Mouse (Mus musculus) neutrophil, adult 5-6 weeks (primary cell): ENCODE data around the gene Stx3. TPM values are rescaled to one million over a fixed set of nuclear protein-coding genes. Genes with fewer than 3 reads are reported as not detected.

Source experiments
- ATAC-seq: fragments of 151-379, 151-347 bp; 2 replicates; pipeline ENCODE4 v1.8.0; 2017; ENCODE audit warnings: mild to moderate bottlenecking, moderate TSS enrichment; ENCODE audit not compliant: insufficient number of reproducible peaks, poor library complexity, low FRiP score, severe bottlenecking; ENCODE audit errors: extremely low read depth
- total RNA-seq: library from RNA; stranded (forward); fragments of 200-1000 nt; gene quantifications from 2 replicates; pipeline ENCODE4 v1.2.3, GENCODE M21; 2017

Stx3 gene
- total RNA-seq, 1 experiment from 2014 or later: 4.4 TPM

GRCm38 (mm10) chr19:11765059-11765458 is 54.1 kb downstream of the Stx3 start:
- no peak for ATAC-seq

- ATAC-seq: no peak
Observed at GRCm38 (mm10) chr19:11747298-11747697, 71.9 kb downstream of the Stx3 start, which contains the start of gene Gif. TSS of gene Gif (plus strand) at chr19:11747554.

- no peak for ATAC-seq
Observed at GRCm38 (mm10) chr19:11745680-11746079, 73.5 kb downstream of the Stx3 start.

- ATAC-seq: no peak
Observed at GRCm38 (mm10) chr19:11736455-11736854, 82.7 kb downstream of the Stx3 start.

- no peak for ATAC-seq
Observed at GRCm38 (mm10) chr19:11730278-11730677, 88.9 kb downstream of the Stx3 start.

GRCm38 (mm10) chr19:11727304-11727703 is 91.9 kb downstream of the Stx3 start:
- no peak for ATAC-seq

GRCm38 (mm10) chr19:11725915-11726314 is 93.3 kb downstream of the Stx3 start:
- ATAC-seq: no peak

Other genes with a start within 250 kb of the Stx3 start
- 3.6 and 7.6 TPM in 2 replicates for gene Ms4a6d, start 214.6 kb downstream of the Stx3 start, total RNA-seq
- gene Ms4a2, start 195.7 kb downstream of the Stx3 start, total RNA-seq: 1.4 and 5.6 TPM in 2 replicates
- gene Ms4a3, start 178.6 kb downstream of the Stx3 start, total RNA-seq: not detected in 2 replicates
- not detected in 2 replicates for gene Oosp2, start 158.8 kb downstream of the Stx3 start, total RNA-seq
- not detected in 2 replicates for gene Oosp1, start 128.3 kb downstream of the Stx3 start, total RNA-seq
- gene Oosp3, start 122.3 kb downstream of the Stx3 start, total RNA-seq: not detected in 2 replicates
- gene Gif, start 71.8 kb downstream of the Stx3 start, total RNA-seq: not detected in 2 replicates
- gene Mrpl16, start 49.0 kb downstream of the Stx3 start, total RNA-seq: 23.6 and 24.1 TPM in 2 replicates
- not detected in 2 replicates for gene Olfr1417, start 19.8 kb upstream of the Stx3 start, total RNA-seq
- not detected in 2 replicates for gene Olfr1418, start 41.7 kb upstream of the Stx3 start, total RNA-seq
- gene Olfr1419, start 55.7 kb upstream of the Stx3 start, total RNA-seq: not detected in 2 replicates
- not detected in 2 replicates for gene Olfr1420, start 67.2 kb upstream of the Stx3 start, total RNA-seq
- 21.1 and 21.9 TPM in 2 replicates for gene Patl1, start 93.0 kb upstream of the Stx3 start, total RNA-seq
- gene Osbp, start 146.5 kb upstream of the Stx3 start, total RNA-seq: 39.0 and 42.6 TPM in 2 replicates
- gene Olfr1423, start 221.9 kb upstream of the Stx3 start, total RNA-seq: not detected in 2 replicates
- not detected in 2 replicates for gene Olfr1424, start 243.3 kb upstream of the Stx3 start, total RNA-seq